Mouse (Mus musculus): ENCODE results near the gene Sf3b2. TPM values are rescaled to one million over a fixed set of nuclear protein-coding genes. Genes with fewer than 3 reads are reported as not detected.

Sf3b2 gene
- total and polyA plus RNA-seq, 3 experiments = 180 to 331 (median 259) TPM

GRCm38 (mm10) chr19:5295736-5296075, 451 bp upstream of the Sf3b2 start:
- Histone ChIP-seq H3K4me3 (ENCODE audit: control insufficient read depth in 1 of 2, insufficient read depth in 1 of 2, low read depth in 2 of 2, low read length in 2 of 2) (peak overlapping the region; percentile 77 to 88), H3K27ac (ENCODE audit: control insufficient read depth, low read depth, low read length) (peak overlapping the region; percentile 94), H3K27me3 (ENCODE audit: control insufficient read depth in 1 of 2, insufficient read depth in 2 of 2, low read length in 2 of 2) (no peaks in the 10 kb centered on the region), H3K36me3 (ENCODE audit: control insufficient read depth in 1 of 2, insufficient read depth in 2 of 2, low read length in 2 of 2) (peaks cover 16 to 24% of the 10 kb centered on the region in 2 experiments), H3K79me2 (ENCODE audit: control insufficient read depth, insufficient read depth, low read length, poor library complexity) (peaks cover 22% of the 10 kb centered on the region), H3K9ac (ENCODE audit: control insufficient read depth, low read depth, low read length, poor library complexity, severe bottlenecking) (peak overlapping the region; percentile 94), H3K4me1 (ENCODE audit: control insufficient read depth in 1 of 2, insufficient read depth in 2 of 2, low read length in 2 of 2) (peaks cover 5 to 12% of the 10 kb centered on the region in 2 experiments), H3K9me3 (replicated peaks; ENCODE audit: insufficient read depth, low read length) (no peaks in the 10 kb centered on the region)
- DNase-seq (ENCODE audit: low read depth, low spot score) = no peak
- TF ChIP-seq CHD1 (IDR thresholded peaks at IDR 0.05; ENCODE audit: low read depth, low read length) (0 out of 2 replicates have a peak, but pooled peaks have one; percentile 58), USF1 (IDR thresholded peaks at IDR 0.05; ENCODE audit: low read depth, low read length) (no peak), MXI1 (IDR thresholded peaks at IDR 0.05; ENCODE audit: low read depth, low read length) (peak; percentile 20; the same call in 1 of the 2 replicates), MAX (IDR thresholded peaks at IDR 0.05; ENCODE audit: low read length) (0 out of 2 replicates have a peak, but pooled peaks have one; percentile 21), POLR2A (IDR thresholded peaks at IDR 0.05; ENCODE audit: control insufficient read depth in 1 of 2, insufficient read depth in 1 of 2, low read depth in 1 of 2, low read length in 2 of 2, poor library complexity in 1 of 2) (peak in 1 of 2 experiments; percentile 8; a peak in 1 of 4 replicates), RAD21 (IDR thresholded peaks at IDR 0.05; ENCODE audit: low read depth, low read length) (no peak)

GRCm38 (mm10) chr19:5278381-5278780, 16.9 kb downstream of the Sf3b2 start:
- TF ChIP-seq MEF2A (IDR thresholded peaks at IDR 0.05; ENCODE audit: extremely low read depth, insufficient replicate concordance, low read depth, low read length, poor library complexity, severe bottlenecking) = no peak
- TF ChIP-seq HCFC1 (IDR thresholded peaks at IDR 0.05; ENCODE audit: low read depth, low read length) = no peak
- no peak for TF ChIP-seq UBTF (IDR thresholded peaks at IDR 0.05; ENCODE audit: borderline replicate concordance, insufficient read depth, low read depth, low read length)
- no peak for TF ChIP-seq TBP (IDR thresholded peaks at IDR 0.05; ENCODE audit: low read depth, low read length)
- no peak for TF ChIP-seq EP300 (IDR thresholded peaks at IDR 0.05; ENCODE audit: low read depth in 1 of 2, low read length in 2 of 2)
- TF ChIP-seq RAD21 (IDR thresholded peaks at IDR 0.05; ENCODE audit: low read depth, low read length) = no peak
- TF ChIP-seq E2F4 (IDR thresholded peaks at IDR 0.05; ENCODE audit: borderline replicate concordance, low read depth, low read length) = no peak
- no peak for TF ChIP-seq SIN3A (IDR thresholded peaks at IDR 0.05; ENCODE audit: low read length)
- no peak for TF ChIP-seq SMC3 (IDR thresholded peaks at IDR 0.05; ENCODE audit: low read depth, low read length)
- Histone ChIP-seq H3K36me3 (ENCODE audit: control insufficient read depth in 1 of 2, insufficient read depth in 2 of 2, low read length in 2 of 2) (peaks cover 4 to 23% of the 10 kb centered on the region in 2 experiments; a peak in 3 of 4 replicates), H3K9me3 (replicated peaks; ENCODE audit: insufficient read depth, low read length) (no peaks in the 10 kb centered on the region), H3K79me2 (ENCODE audit: control insufficient read depth, insufficient read depth, low read length, poor library complexity) (0 out of 2 replicates have a peak, but pooled peaks cover 2% of the 10 kb centered on the region), H3K9ac (ENCODE audit: control insufficient read depth, low read depth, low read length, poor library complexity, severe bottlenecking) (no peak overlapping the region), H3K27ac (ENCODE audit: control insufficient read depth, low read depth, low read length) (no peak overlapping the region), H3K27me3 (ENCODE audit: control insufficient read depth in 1 of 2, insufficient read depth in 2 of 2, low read length in 2 of 2) (no peaks in the 10 kb centered on the region), H3K4me1 (ENCODE audit: control insufficient read depth in 1 of 2, insufficient read depth in 2 of 2, low read length in 2 of 2) (no peaks in the 10 kb centered on the region; a peak in 1 of 4 replicates), H3K4me3 (ENCODE audit: control insufficient read depth in 1 of 2, insufficient read depth in 1 of 2, low read depth in 2 of 2, low read length in 2 of 2) (no peak overlapping the region)
- no peak for DNase-seq (ENCODE audit: low read depth, low spot score)

GRCm38 (mm10) chr19:5277140-5277539, 18.1 kb downstream of the Sf3b2 start:
- Histone ChIP-seq H3K27me3 (ENCODE audit: control insufficient read depth in 1 of 2, insufficient read depth in 2 of 2, low read length in 2 of 2) (no peaks in the 10 kb centered on the region), H3K9ac (ENCODE audit: control insufficient read depth, low read depth, low read length, poor library complexity, severe bottlenecking) (no peak overlapping the region)

More at GRCm38 (mm10) chr19:5277140-5277539, 18.1 kb downstream of the Sf3b2 start:
- Histone ChIP-seq H3K4me3 (ENCODE audit: control insufficient read depth in 1 of 2, insufficient read depth in 1 of 2, low read depth in 2 of 2, low read length in 2 of 2) (no peak overlapping the region), H3K36me3 (ENCODE audit: control insufficient read depth in 1 of 2, insufficient read depth in 2 of 2, low read length in 2 of 2) (peaks cover 4 to 19% of the 10 kb centered on the region in 2 experiments; a peak in 3 of 4 replicates), H3K4me1 (ENCODE audit: control insufficient read depth in 1 of 2, insufficient read depth in 2 of 2, low read length in 2 of 2) (peaks cover 0 to 4% of the 10 kb centered on the region in 2 experiments; a peak in 3 of 4 replicates), H3K27ac (ENCODE audit: control insufficient read depth, low read depth, low read length) (no peak overlapping the region), H3K9me3 (replicated peaks; ENCODE audit: insufficient read depth, low read length) (no peaks in the 10 kb centered on the region), H3K79me2 (ENCODE audit: control insufficient read depth, insufficient read depth, low read length, poor library complexity) (peaks cover 9% of the 10 kb centered on the region)
- TF ChIP-seq MAFK (IDR thresholded peaks at IDR 0.05; ENCODE audit: borderline replicate concordance, low read depth, low read length) = no peak
- peak; percentile 29 for TF ChIP-seq RAD21 (IDR thresholded peaks at IDR 0.05; ENCODE audit: low read depth, low read length)
- TF ChIP-seq USF1 (IDR thresholded peaks at IDR 0.05; ENCODE audit: low read depth, low read length) = no peak
- peak; percentile 48 for TF ChIP-seq SMC3 (IDR thresholded peaks at IDR 0.05; ENCODE audit: low read depth, low read length)
- no peak for TF ChIP-seq ELF1 (IDR thresholded peaks at IDR 0.05; ENCODE audit: low read depth, low read length)
- TF ChIP-seq CTCF (IDR thresholded peaks at IDR 0.05 in 2 of 3, conservative IDR thresholded peaks at IDR 0.05 in 1 of 3; ENCODE audit: control insufficient read depth in 1 of 3, insufficient read depth in 1 of 3, low read depth in 2 of 3, low read length in 3 of 3, poor library complexity in 1 of 3, severe bottlenecking in 1 of 3) = peak; percentile 16 to 53 (median 31); a peak in 4 of 6 replicates
- no peak for TF ChIP-seq TAL1 (IDR thresholded peaks at IDR 0.05; ENCODE audit: low read length)
- no peak for TF ChIP-seq JUND (IDR thresholded peaks at IDR 0.05; ENCODE audit: low read depth, low read length)
- TF ChIP-seq EP300 (IDR thresholded peaks at IDR 0.05; ENCODE audit: low read depth in 1 of 2, low read length in 2 of 2) = no peak
- 0 out of 2 replicates have a peak, but pooled peaks have one; percentile 28 for TF ChIP-seq MXI1 (IDR thresholded peaks at IDR 0.05; ENCODE audit: low read depth, low read length)
- TF ChIP-seq MAZ (IDR thresholded peaks at IDR 0.05; ENCODE audit: low read depth, low read length) = no peak
- TF ChIP-seq POLR2AphosphoS5 (IDR thresholded peaks at IDR 0.05; ENCODE audit: borderline replicate concordance, low read depth, low read length) = no peak
- TF ChIP-seq TCF12 (IDR thresholded peaks at IDR 0.05; ENCODE audit: low read depth, low read length) = no peak
- peak; percentile 56 for DNase-seq (ENCODE audit: low read depth, low spot score)
